Mouse (Mus musculus) monocyte, adult 59 days (primary cell): ENCODE results near the gene Cabcoco1. TPM values are rescaled to one million over a fixed set of nuclear protein-coding genes. Genes with fewer than 3 reads are reported as not detected.

Experiments
- total RNA-seq, 2 experiments: library from RNA; stranded (reverse); gene quantifications; one replicate each; pipeline ENCODE4 v1.2.4; 2023

Cabcoco1 gene
- not detected for total RNA-seq

DNA sequence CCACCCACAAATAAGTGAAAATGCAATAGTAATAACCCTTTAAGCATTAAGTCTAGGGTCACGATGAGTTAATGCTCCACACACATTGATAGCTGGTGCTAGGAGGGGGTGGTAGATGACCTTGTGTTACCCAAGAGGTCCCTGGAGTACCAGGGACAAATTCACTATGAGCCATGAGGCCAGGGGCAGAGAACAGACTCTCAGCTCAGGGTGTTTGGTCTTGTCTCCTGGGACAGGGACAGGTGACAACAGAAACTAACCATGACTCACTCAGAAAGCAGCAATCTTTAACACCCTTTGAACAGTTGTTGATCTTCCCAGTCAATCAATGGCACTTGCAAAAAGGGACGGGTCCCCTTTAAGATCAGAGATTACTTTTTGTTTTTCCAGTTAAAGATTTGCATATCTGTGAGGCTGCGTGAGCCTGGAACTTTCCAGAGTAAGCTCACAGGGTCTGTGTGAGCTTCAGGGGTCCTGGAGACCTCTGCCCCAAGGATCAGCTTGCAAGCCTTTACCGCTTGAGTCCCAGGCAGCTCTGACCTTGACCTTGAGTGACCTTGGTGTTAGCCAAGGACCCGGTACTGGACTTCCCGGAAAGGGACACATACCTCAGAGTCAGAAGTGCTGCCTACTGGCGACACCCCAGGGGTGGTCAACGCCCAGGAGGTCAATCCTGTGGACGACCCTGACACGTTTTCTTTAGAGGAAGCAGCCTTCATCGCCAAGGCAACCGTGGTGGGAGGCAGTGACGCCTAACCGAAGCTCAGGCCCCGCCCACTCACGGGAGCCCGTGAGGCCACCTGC is at the start of gene Cabcoco1:
TSS of gene Cabcoco1 (minus strand) at position 758 of the 804 bp plus-strand sequence.

Other genes starting within 250 kb of the Cabcoco1 start
- 10 to 100 TPM; 47.9 to 55.0 TPM for gene Tmem26, start 181.8 kb upstream of the Cabcoco1 start, total RNA-seq